Mouse (Mus musculus): ENCODE results near the gene Wipi1. TPM values are rescaled to one million over a fixed set of nuclear protein-coding genes. Genes with fewer than 3 reads are reported as not detected.

Gene Wipi1
- total RNA-seq, 1 experiment = 6.6 TPM

DNA sequence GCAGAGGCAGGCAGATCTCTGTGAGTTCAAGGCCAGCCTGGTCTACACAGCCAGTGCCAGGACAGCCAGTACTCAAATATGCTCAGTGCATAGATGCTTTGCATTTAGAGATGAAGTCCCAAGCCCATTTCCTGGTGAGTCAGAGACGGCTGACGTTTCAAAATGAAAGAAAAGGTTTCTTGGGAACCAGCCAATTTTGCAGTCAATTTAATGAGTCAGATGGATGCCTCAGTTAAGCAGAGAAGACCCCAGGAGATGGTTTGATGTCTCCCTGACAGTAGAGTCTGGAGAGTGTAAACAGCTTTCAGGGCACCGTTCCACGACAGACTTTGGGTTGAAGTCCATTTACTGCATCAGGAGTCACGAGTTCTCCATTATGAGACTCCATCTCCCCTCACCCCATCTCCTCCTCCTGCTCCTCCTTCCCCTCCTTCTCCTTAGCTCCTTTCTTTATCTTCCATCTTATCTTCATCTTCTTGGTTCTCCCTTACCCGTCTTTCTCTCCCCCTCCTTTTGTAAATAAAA, 24.2 kb upstream of the Wipi1 start:
- H3K9me3 ChIP-seq (ENCODE audit: control insufficient read depth, insufficient read depth, low read depth, low read length) = no peaks in the 10 kb centered on the region
- H3K4me1 ChIP-seq (ENCODE audit: control insufficient read depth in 2 of 2, insufficient read depth in 2 of 2, low read length in 2 of 2, poor library complexity in 1 of 2) = no peaks in the 10 kb centered on the region
- H3K27ac ChIP-seq (ENCODE audit: insufficient read depth, low read depth, low read length, poor library complexity, severe bottlenecking) = no peak overlapping the region
- in situ Hi-C loops (cut with MboI; ENCODE audit: low sequenced_read_pairs in 2 of 2, unreplicated experiment in 2 of 2) = no loop called here
- no peak overlapping the region for H3K4me3 ChIP-seq (ENCODE audit: insufficient read depth in 1 of 2, low read depth in 1 of 2, low read length in 2 of 2, poor library complexity in 1 of 2, severe bottlenecking in 1 of 2)
- no peak overlapping the region for H3K9ac ChIP-seq (ENCODE audit: insufficient read depth, low read depth, low read length, poor library complexity, severe bottlenecking)
- TF ChIP-seq MAFK (IDR thresholded peaks at IDR 0.05; ENCODE audit: insufficient read depth, low read depth, low read length) = no peak
- no peak for TF ChIP-seq CHD2 (IDR thresholded peaks at IDR 0.05; ENCODE audit: low read depth, low read length)
- no peak for TF ChIP-seq HCFC1 (IDR thresholded peaks at IDR 0.05; ENCODE audit: borderline replicate concordance, insufficient read depth, low read length)
- TF ChIP-seq ZC3H11A (IDR thresholded peaks at IDR 0.05; ENCODE audit: borderline replicate concordance, low read depth, low read length) = no peak
- no peak for TF ChIP-seq ZNF384 (IDR thresholded peaks at IDR 0.05; ENCODE audit: low read depth, low read length)
- DNase-seq (ENCODE audit: low read depth, low spot score) = no peak
- no peaks in the 10 kb centered on the region for H3K36me3 ChIP-seq (ENCODE audit: control insufficient read depth, insufficient read depth, low read length, poor library complexity, severe bottlenecking)

DNA sequence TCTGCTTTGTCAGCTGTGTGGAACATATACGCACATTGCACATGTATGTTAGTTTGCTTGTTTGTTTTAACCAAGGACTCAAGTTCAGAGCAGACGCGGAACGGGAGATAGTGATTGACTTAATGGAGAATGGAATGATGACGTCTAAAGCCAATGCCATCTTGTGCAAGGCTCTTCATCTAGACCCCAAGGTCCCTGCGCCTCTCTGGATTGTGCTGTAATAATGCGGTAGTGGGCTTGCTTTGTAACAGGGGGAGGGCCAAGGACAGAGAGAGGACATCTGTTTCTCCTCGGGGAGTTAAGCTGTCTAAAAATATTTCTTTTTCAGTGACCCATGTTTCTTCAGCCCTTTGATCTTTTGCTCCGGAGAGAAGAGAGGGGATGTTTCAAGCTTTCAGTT, 23.2 kb upstream of the Wipi1 start:
- no peak for DNase-seq (ENCODE audit: low read depth, low spot score)
- in situ Hi-C loops (cut with MboI; ENCODE audit: low sequenced_read_pairs in 2 of 2, unreplicated experiment in 2 of 2) = no loop called here
- H3K4me3 ChIP-seq (ENCODE audit: insufficient read depth in 1 of 2, low read depth in 1 of 2, low read length in 2 of 2, poor library complexity in 1 of 2, severe bottlenecking in 1 of 2) = no peak overlapping the region
- H3K36me3 ChIP-seq (ENCODE audit: control insufficient read depth, insufficient read depth, low read length, poor library complexity, severe bottlenecking) = no peaks in the 10 kb centered on the region
- no peaks in the 10 kb centered on the region for H3K4me1 ChIP-seq (ENCODE audit: control insufficient read depth in 2 of 2, insufficient read depth in 2 of 2, low read length in 2 of 2, poor library complexity in 1 of 2)
- H3K27ac ChIP-seq (ENCODE audit: insufficient read depth, low read depth, low read length, poor library complexity, severe bottlenecking) = no peak overlapping the region
- TF ChIP-seq MAFK (IDR thresholded peaks at IDR 0.05; ENCODE audit: insufficient read depth, low read depth, low read length) (no peak), HCFC1 (IDR thresholded peaks at IDR 0.05; ENCODE audit: borderline replicate concordance, insufficient read depth, low read length) (no peak), ZC3H11A (IDR thresholded peaks at IDR 0.05; ENCODE audit: borderline replicate concordance, low read depth, low read length) (no peak), ZNF384 (IDR thresholded peaks at IDR 0.05; ENCODE audit: low read depth, low read length) (no peak), CHD2 (IDR thresholded peaks at IDR 0.05; ENCODE audit: low read depth, low read length) (no peak)
- H3K9me3 ChIP-seq (ENCODE audit: control insufficient read depth, insufficient read depth, low read depth, low read length) = no peaks in the 10 kb centered on the region
- no peak overlapping the region for H3K9ac ChIP-seq (ENCODE audit: insufficient read depth, low read depth, low read length, poor library complexity, severe bottlenecking)

DNA sequence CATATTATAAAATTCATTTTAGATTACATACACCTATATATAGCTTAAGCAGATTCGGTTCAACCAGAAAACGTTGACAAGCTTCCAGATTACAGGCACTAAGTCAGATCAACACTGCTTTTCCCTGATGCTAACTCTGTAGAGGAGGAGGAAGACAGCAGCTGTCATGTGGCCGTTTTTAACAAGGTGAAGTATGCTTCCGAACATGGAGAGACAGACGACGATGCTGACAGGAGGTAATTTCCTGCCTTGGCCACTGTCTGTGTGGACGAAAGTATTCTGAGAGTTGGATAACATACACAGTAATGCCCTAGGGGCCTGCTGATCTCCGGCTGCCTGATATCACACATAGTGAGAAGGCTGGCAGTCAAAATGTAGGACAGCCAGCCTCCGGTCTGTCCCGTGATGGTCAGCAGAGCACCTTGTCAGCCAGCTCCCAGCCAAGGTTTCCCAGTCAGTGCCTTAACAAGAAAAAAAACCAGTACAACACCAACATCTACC, 17.3 kb upstream of the Wipi1 start:
- in situ Hi-C loops (cut with MboI; ENCODE audit: low sequenced_read_pairs in 2 of 2, unreplicated experiment in 2 of 2) = no loop called here

DNA sequence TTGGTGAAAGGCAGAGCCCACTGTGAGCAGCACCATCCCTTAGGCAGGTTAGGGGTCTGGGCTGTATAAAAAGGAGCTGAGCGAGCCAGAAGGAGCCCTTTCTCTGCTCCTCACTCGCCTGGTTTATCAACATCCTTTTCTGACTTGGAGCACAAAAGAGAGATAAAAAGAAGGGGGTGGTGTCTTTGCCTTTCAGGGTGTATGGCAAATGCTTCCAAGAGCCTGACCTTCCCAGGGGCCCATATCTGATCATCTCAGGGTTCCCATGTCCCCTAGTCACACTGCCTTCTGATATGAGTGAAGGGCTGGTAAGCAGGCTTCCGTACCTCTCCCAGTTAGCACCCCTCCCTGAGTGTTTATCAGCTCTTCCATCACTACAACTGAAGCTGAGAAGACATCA, 16.3 kb upstream of the Wipi1 start:
- TF ChIP-seq HCFC1 (IDR thresholded peaks at IDR 0.05; ENCODE audit: borderline replicate concordance, insufficient read depth, low read length) = no peak
- TF ChIP-seq ZC3H11A (IDR thresholded peaks at IDR 0.05; ENCODE audit: borderline replicate concordance, low read depth, low read length) = no peak
- TF ChIP-seq CHD2 (IDR thresholded peaks at IDR 0.05; ENCODE audit: low read depth, low read length) = no peak
- TF ChIP-seq MAFK (IDR thresholded peaks at IDR 0.05; ENCODE audit: insufficient read depth, low read depth, low read length) = no peak
- TF ChIP-seq ZNF384 (IDR thresholded peaks at IDR 0.05; ENCODE audit: low read depth, low read length) = no peak
- H3K9ac ChIP-seq (ENCODE audit: insufficient read depth, low read depth, low read length, poor library complexity, severe bottlenecking) = no peak overlapping the region
- no peaks in the 10 kb centered on the region for H3K4me1 ChIP-seq (ENCODE audit: control insufficient read depth in 2 of 2, insufficient read depth in 2 of 2, low read length in 2 of 2, poor library complexity in 1 of 2)
- no peak for DNase-seq (ENCODE audit: low read depth, low spot score)
- H3K36me3 ChIP-seq (ENCODE audit: control insufficient read depth, insufficient read depth, low read length, poor library complexity, severe bottlenecking) = no peaks in the 10 kb centered on the region
- no peak overlapping the region for H3K4me3 ChIP-seq (ENCODE audit: insufficient read depth in 1 of 2, low read depth in 1 of 2, low read length in 2 of 2, poor library complexity in 1 of 2, severe bottlenecking in 1 of 2)
- no peaks in the 10 kb centered on the region for H3K9me3 ChIP-seq (ENCODE audit: control insufficient read depth, insufficient read depth, low read depth, low read length)
- in situ Hi-C loops (cut with MboI; ENCODE audit: low sequenced_read_pairs in 2 of 2, unreplicated experiment in 2 of 2) = no loop called here
- no peak overlapping the region for H3K27ac ChIP-seq (ENCODE audit: insufficient read depth, low read depth, low read length, poor library complexity, severe bottlenecking)

More for the DNA sequence above, 17.3 kb upstream of the Wipi1 start:
- no peak overlapping the region for H3K4me3 ChIP-seq (ENCODE audit: insufficient read depth in 1 of 2, low read depth in 1 of 2, low read length in 2 of 2, poor library complexity in 1 of 2, severe bottlenecking in 1 of 2)
- H3K36me3 ChIP-seq (ENCODE audit: control insufficient read depth, insufficient read depth, low read length, poor library complexity, severe bottlenecking) = no peaks in the 10 kb centered on the region
- no peak for TF ChIP-seq ZNF384 (IDR thresholded peaks at IDR 0.05; ENCODE audit: low read depth, low read length)
- TF ChIP-seq HCFC1 (IDR thresholded peaks at IDR 0.05; ENCODE audit: borderline replicate concordance, insufficient read depth, low read length) = no peak
- TF ChIP-seq MAFK (IDR thresholded peaks at IDR 0.05; ENCODE audit: insufficient read depth, low read depth, low read length) = no peak
- TF ChIP-seq CHD2 (IDR thresholded peaks at IDR 0.05; ENCODE audit: low read depth, low read length) = no peak
- no peak for TF ChIP-seq ZC3H11A (IDR thresholded peaks at IDR 0.05; ENCODE audit: borderline replicate concordance, low read depth, low read length)
- no peak for DNase-seq (ENCODE audit: low read depth, low spot score)
- no peak overlapping the region for H3K9ac ChIP-seq (ENCODE audit: insufficient read depth, low read depth, low read length, poor library complexity, severe bottlenecking)
- no peaks in the 10 kb centered on the region for H3K9me3 ChIP-seq (ENCODE audit: control insufficient read depth, insufficient read depth, low read depth, low read length)
- no peaks in the 10 kb centered on the region for H3K4me1 ChIP-seq (ENCODE audit: control insufficient read depth in 2 of 2, insufficient read depth in 2 of 2, low read length in 2 of 2, poor library complexity in 1 of 2)
- H3K27ac ChIP-seq (ENCODE audit: insufficient read depth, low read depth, low read length, poor library complexity, severe bottlenecking) = no peak overlapping the region
